Mouse (Mus musculus) lung, adult 2 months (tissue): ENCODE results near the gene Ostm1. TPM values are rescaled to one million over a fixed set of nuclear protein-coding genes. Genes with fewer than 3 reads are reported as not detected.

Source experiments
- DNase-seq: peaks from one replicate; pipeline ENCODE4 v3.0.0; 2022
- H3K4me1 ChIP-seq: fragments of 200-500 bp; 2 replicates; pipeline ENCODE4 v1.6.1; 2011; ENCODE audit warnings: low read length; ENCODE audit not compliant: control insufficient read depth, insufficient read depth
- H3K4me3 ChIP-seq: fragments of 200-500 bp; replicated peaks from 2 replicates; pipeline ENCODE3; 2011; ENCODE audit warnings: low read depth, mild to moderate bottlenecking, control low read depth, low read length; ENCODE audit errors: extremely low read depth
- CTCF ChIP-seq: fragments of 200-500 bp; IDR thresholded peaks from 2 replicates; pipeline ENCODE4 v1.5.1; 2011; ENCODE audit warnings: mild to moderate bottlenecking, low read length, control low read depth; ENCODE audit not compliant: insufficient read depth
- POLR2A ChIP-seq: fragments of 200-500 bp; IDR thresholded peaks from 2 replicates; pipeline ENCODE4 v1.6.1; 2011; ENCODE audit warnings: low read depth, mild to moderate bottlenecking, control low read depth, low read length, borderline replicate concordance; ENCODE audit errors: extremely low read depth
- WGBS: fragments of 180-500 bp; shearing (Covaris S2); methylation state at CpG from one replicate; pipeline ENCODE4 v1.1.7; 2018; 5-methylcytosine and 5-hydroxymethylcytosine counted together
- polyA plus RNA-seq: library from polyadenylated mRNA; depleted of rRNA; stranded (reverse); fragments of >200 nt; gene quantifications from 2 replicates; pipeline ENCODE4 v1.2.3, GENCODE M21; 2012

Gene Ostm1
- polyA plus RNA-seq, 1 experiment = 20.6 TPM

GRCm38 (mm10) chr10:42635566-42636359 lies 52.1 kb downstream of the Ostm1 start:
- no peak for DNase-seq
- Histone ChIP-seq H3K4me3 (no peak overlapping the region), H3K4me1 (peaks cover 15% of the 10 kb centered on the region; the same call in 1 of the 2 replicates)
- TF ChIP-seq POLR2A (no peak), CTCF (no peak)
- WGBS = 4% methylated on average over 50 of the region's 52 CpGs

- DNase-seq = no peak
- Histone ChIP-seq H3K4me1 (peaks cover 15% of the 10 kb centered on the region; the same call in 1 of the 2 replicates), H3K4me3 (no peak overlapping the region)
- 9% methylated on average over 27 of the region's 27 CpGs for WGBS
- no peak for TF ChIP-seq POLR2A
These were observed 52.9 kb downstream of the Ostm1 start for GRCm38 (mm10) chr10:42636360-42637182.

GRCm38 (mm10) chr10:42637183-42637788 lies 53.7 kb downstream of the Ostm1 start:
- Histone ChIP-seq H3K4me3 (no peak overlapping the region), H3K4me1 (peaks cover 14% of the 10 kb centered on the region; the same call in 1 of the 2 replicates)
- WGBS = 3% methylated on average over 18 of the region's 18 CpGs
- TF ChIP-seq POLR2A (no peak), CTCF (no peak)
- DNase-seq = peak; percentile 24

GRCm38 (mm10) chr10:42639856-42640255 lies 56.2 kb downstream of the Ostm1 start:
- H3K4me1 ChIP-seq = 0 out of 2 replicates have a peak, but pooled peaks cover 4% of the 10 kb centered on the region
- no peak overlapping the region for H3K4me3 ChIP-seq
- DNase-seq = no peak
- WGBS = 78% methylated on average over 6 of the region's 6 CpGs
- TF ChIP-seq POLR2A (no peak), CTCF (no peak)

- no peak for TF ChIP-seq POLR2A
- TF ChIP-seq CTCF = no peak
- WGBS = 81% methylated on average over 9 of the region's 9 CpGs
- no peak for DNase-seq
- H3K4me1 ChIP-seq = no peaks in the 10 kb centered on the region
- H3K4me3 ChIP-seq = no peak overlapping the region
These were observed 60.0 kb downstream of the Ostm1 start for GRCm38 (mm10) chr10:42643638-42644037.

- DNase-seq = no peak
- H3K4me1 ChIP-seq = no peaks in the 10 kb centered on the region
- TF ChIP-seq POLR2A (no peak), CTCF (no peak)
- H3K4me3 ChIP-seq = no peak overlapping the region
- WGBS = 50% methylated on average over 4 of the region's 4 CpGs
These were observed 62.7 kb downstream of the Ostm1 start for GRCm38 (mm10) chr10:42646340-42646739.

- H3K4me3 ChIP-seq = no peak overlapping the region
- no peaks in the 10 kb centered on the region for H3K4me1 ChIP-seq
- no peak for DNase-seq
- WGBS = 84% methylated on average over 2 of the region's 2 CpGs
- TF ChIP-seq POLR2A (no peak), CTCF (no peak)
These were observed 78.3 kb downstream of the Ostm1 start for GRCm38 (mm10) chr10:42661916-42662315.

- WGBS = 70% methylated on average over 4 of the region's 4 CpGs
- no peak for DNase-seq
- H3K4me3 ChIP-seq = no peak overlapping the region
- no peak for TF ChIP-seq POLR2A
- TF ChIP-seq CTCF = no peak
- no peaks in the 10 kb centered on the region for H3K4me1 ChIP-seq
These were observed 86.3 kb downstream of the Ostm1 start for GRCm38 (mm10) chr10:42669970-42670369.

GRCm38 (mm10) chr10:42672798-42673197 lies 89.2 kb downstream of the Ostm1 start:
- WGBS = 66% methylated on average over 3 of the region's 3 CpGs

More at GRCm38 (mm10) chr10:42672798-42673197, 89.2 kb downstream of the Ostm1 start:
- DNase-seq = no peak
- Histone ChIP-seq H3K4me3 (no peak overlapping the region), H3K4me1 (no peaks in the 10 kb centered on the region)
- no peak for TF ChIP-seq CTCF
- TF ChIP-seq POLR2A = no peak
